Mouse (Mus musculus) hindbrain, embryonic 11.5 days (tissue): ENCODE results near the gene E4f1. TPM values are rescaled to one million over a fixed set of nuclear protein-coding genes. Genes with fewer than 3 reads are reported as not detected.

Experiments used
- ATAC-seq: fragments of 200-750 bp; cut with Nextera tagmentation; 2 replicates; pipeline ENCODE4 v1.8.0; 2017; ENCODE audit warnings: mild to moderate bottlenecking, moderate TSS enrichment, moderate library complexity; ENCODE audit not compliant: low FRiP score
- DNase-seq: peaks from one replicate; pipeline ENCODE4 v3.0.0-alpha.2; 2015; ENCODE audit warnings: low spot score
- H3K27ac ChIP-seq: fragments of 300-500 bp; sonication (generic); 2 replicates; pipeline ENCODE4 v1.5.1; 2014; ENCODE audit warnings: mild to moderate bottlenecking, low read depth, low read length
- H3K27me3 ChIP-seq: fragments of 300-500 bp; sonication (generic); 2 replicates; pipeline ENCODE4 v1.6.1; 2014; ENCODE audit warnings: mild to moderate bottlenecking, low read length, moderate library complexity, mixed read lengths; ENCODE audit not compliant: control insufficient read depth, insufficient read depth
- H3K36me3 ChIP-seq: fragments of 300-500 bp; sonication (generic); 2 replicates; pipeline ENCODE4 v1.6.1; 2014; ENCODE audit warnings: mild to moderate bottlenecking, low read length, moderate library complexity, mixed read lengths; ENCODE audit not compliant: control insufficient read depth, insufficient read depth
- H3K4me1 ChIP-seq: fragments of 300-500 bp; sonication (generic); replicated peaks from 2 replicates; pipeline ENCODE4 v1.6.1; 2014; ENCODE audit warnings: low read length, mixed read lengths; ENCODE audit not compliant: control insufficient read depth, insufficient read depth
- H3K4me2 ChIP-seq: fragments of 300-500 bp; sonication (generic); replicated peaks from 2 replicates; pipeline ENCODE4 v1.6.1; 2014; ENCODE audit warnings: mild to moderate bottlenecking, low read depth, low read length
- H3K4me3 ChIP-seq: fragments of 300-500 bp; sonication (generic); 2 replicates; pipeline ENCODE4 v1.5.1; 2014; ENCODE audit warnings: low read depth, low read length
- H3K9ac ChIP-seq: fragments of 300-500 bp; sonication (generic); 2 replicates; pipeline ENCODE4 v1.6.1; 2014; ENCODE audit warnings: low read depth, low read length
- H3K9me3 ChIP-seq: fragments of 300-500 bp; sonication (generic); 2 replicates; pipeline ENCODE4 v1.6.1; 2016; ENCODE audit warnings: low read length; ENCODE audit not compliant: control insufficient read depth
- WGBS: fragments of 180-500 bp; shearing (Covaris S2); extraction: QIAGEN DNeasy Blood & Tissue Kit; methylation state at CpG from one replicate; pipeline ENCODE4 v1.1.7; 2014; 5-methylcytosine and 5-hydroxymethylcytosine counted together
- polyA plus RNA-seq: library from polyadenylated mRNA; unstranded; fragments of >200 nt; fragmentation: Nextera tagmentation; extraction: Ambion mirVana; gene quantifications from 2 replicates; pipeline ENCODE4 v1.2.1, GENCODE M21; 2014

The E4f1 gene
- polyA plus RNA-seq, 1 experiment from 2014 or later, result 19.9 TPM

DNA sequence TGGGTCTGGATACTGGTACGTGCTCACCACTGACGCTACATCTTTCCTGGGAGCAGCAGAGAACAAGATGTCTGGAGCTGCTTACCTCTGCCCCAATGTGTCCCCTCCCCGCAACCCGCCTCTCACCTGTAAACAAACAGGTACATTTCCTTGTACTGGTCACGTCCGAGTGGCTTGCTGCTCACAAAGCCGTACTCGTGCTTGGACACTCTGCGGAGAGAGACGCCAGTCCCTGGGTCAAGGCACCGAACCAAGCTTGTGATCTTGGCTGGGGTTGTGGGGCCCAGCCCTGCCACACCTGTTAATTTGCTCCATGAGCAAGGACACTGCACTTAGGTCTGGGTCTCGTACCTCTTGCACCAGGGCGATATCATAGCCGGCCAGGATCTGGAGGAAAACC lies 28.0 kb downstream of the E4f1 start:
- Histone ChIP-seq H3K4me1 (no peaks in the 10 kb centered on the region), H3K27me3 (no peaks in the 10 kb centered on the region), H3K4me2 (no peak overlapping the region), H3K36me3 (peaks cover 16% of the 10 kb centered on the region; the same call in 1 of the 2 replicates), H3K9ac (no peak overlapping the region), H3K27ac (no peak overlapping the region), H3K4me3 (no peak overlapping the region), H3K9me3 (no peaks in the 10 kb centered on the region)
- 91% methylated on average over 14 of the region's 14 CpGs for WGBS
- no peak for ATAC-seq
- no peak for DNase-seq

DNA sequence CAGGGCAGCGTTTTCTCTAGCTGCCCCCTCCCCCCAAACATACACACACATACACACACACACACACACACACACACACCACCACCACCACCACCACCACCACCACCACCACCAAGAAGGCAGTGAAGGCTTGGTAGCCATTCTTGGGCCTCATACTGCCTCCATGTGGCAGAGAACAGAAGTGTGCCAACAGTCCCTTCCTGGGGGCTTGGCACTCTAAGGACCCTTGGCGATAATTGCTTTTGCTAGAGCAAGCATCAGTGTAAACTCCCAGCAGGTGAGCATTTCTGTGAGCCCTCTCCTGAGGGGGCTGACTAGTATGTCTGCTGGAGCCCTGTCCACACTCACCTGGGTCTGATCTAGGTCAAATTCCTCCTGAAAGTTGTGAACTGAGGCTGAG lies 29.0 kb downstream of the E4f1 start:
- peaks cover 7% of the 10 kb centered on the region; the same call in 1 of the 2 replicates for H3K36me3 ChIP-seq
- no peak overlapping the region for H3K4me3 ChIP-seq
- DNase-seq (peak; percentile 19), ATAC-seq (no peak)
- 37% methylated on average over 2 of the region's 2 CpGs for WGBS
- H3K4me2 ChIP-seq, result no peak overlapping the region
- H3K27me3 ChIP-seq, result no peaks in the 10 kb centered on the region
- no peaks in the 10 kb centered on the region for H3K4me1 ChIP-seq
- H3K27ac ChIP-seq, result no peak overlapping the region
- no peak overlapping the region for H3K9ac ChIP-seq
- no peaks in the 10 kb centered on the region for H3K9me3 ChIP-seq

- Histone ChIP-seq H3K36me3 (peaks cover 6% of the 10 kb centered on the region; the same call in 1 of the 2 replicates), H3K4me2 (no peak overlapping the region), H3K27me3 (no peaks in the 10 kb centered on the region), H3K4me1 (no peaks in the 10 kb centered on the region), H3K27ac (no peak overlapping the region), H3K9ac (no peak overlapping the region), H3K4me3 (no peak overlapping the region), H3K9me3 (no peaks in the 10 kb centered on the region)
- ATAC-seq (no peak), DNase-seq (no peak)
- 96% methylated on average over 8 of the region's 8 CpGs for WGBS
Measured at GRCm38 (mm10) chr17:24440377-24440776, 29.7 kb downstream of the E4f1 start.

- H3K27me3 ChIP-seq, result no peaks in the 10 kb centered on the region
- H3K9me3 ChIP-seq, result no peaks in the 10 kb centered on the region
- no peak overlapping the region for H3K4me3 ChIP-seq
- H3K9ac ChIP-seq, result no peak overlapping the region
- no peaks in the 10 kb centered on the region for H3K4me1 ChIP-seq
- peak; percentile 62 for DNase-seq
- WGBS, result 81% methylated on average over 5 of the region's 5 CpGs
- no peak overlapping the region for H3K27ac ChIP-seq
- H3K4me2 ChIP-seq, result no peak overlapping the region
- no peaks in the 10 kb centered on the region for H3K36me3 ChIP-seq
- ATAC-seq, result 0 out of 2 replicates have a peak, but pooled peaks have one; percentile 10
Measured at GRCm38 (mm10) chr17:24437016-24437415, 33.1 kb downstream of the E4f1 start.

DNA sequence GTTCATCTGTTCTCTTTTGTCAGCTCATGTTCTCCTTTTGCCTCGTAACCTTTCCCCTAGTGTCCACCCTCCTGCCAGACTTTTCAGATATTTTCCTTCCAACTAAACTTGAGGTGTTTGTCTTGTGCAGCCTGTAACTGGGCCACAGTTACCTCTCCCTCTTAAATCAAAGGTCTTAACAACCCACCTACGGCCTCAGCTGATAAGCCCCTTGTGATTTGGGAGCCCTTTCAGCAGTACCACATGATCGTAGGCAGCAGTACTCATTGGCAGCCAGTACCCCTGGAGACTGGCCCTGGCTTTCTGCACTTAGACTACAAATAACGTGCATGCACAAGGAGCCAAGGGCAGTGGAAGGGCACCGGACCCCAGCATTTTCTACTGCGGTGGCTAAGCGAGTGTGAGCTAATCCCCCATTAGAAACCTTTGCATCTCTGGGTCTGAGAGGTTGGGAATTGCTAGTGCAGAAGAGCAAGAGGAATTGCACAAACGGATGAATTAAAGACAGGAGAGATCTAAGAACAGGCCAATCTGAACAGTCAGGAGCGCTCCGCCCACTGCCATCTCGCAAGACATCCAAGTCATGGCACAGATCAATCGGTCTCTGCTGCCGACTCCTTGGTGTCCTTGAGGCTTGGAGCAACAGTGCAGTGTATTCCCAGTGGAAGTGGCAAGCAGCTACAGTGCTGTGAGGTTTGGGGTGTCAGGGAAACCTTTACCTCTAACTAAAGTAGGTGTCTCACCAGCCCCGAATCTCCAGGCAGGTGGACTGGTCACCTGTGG lies 40.7 kb downstream of the E4f1 start:
- H3K4me3 ChIP-seq, result no peak overlapping the region
- H3K27me3 ChIP-seq, result no peaks in the 10 kb centered on the region
- H3K36me3 ChIP-seq, result peaks cover 3% of the 10 kb centered on the region; the same call in 1 of the 2 replicates
- no peak overlapping the region for H3K4me2 ChIP-seq
- ATAC-seq (no peak), DNase-seq (no peak)
- H3K9ac ChIP-seq, result no peak overlapping the region
- H3K4me1 ChIP-seq, result no peaks in the 10 kb centered on the region
- H3K9me3 ChIP-seq, result no peaks in the 10 kb centered on the region
- H3K27ac ChIP-seq, result no peak overlapping the region
- WGBS, result 90% methylated on average over 14 of the region's 14 CpGs

GRCm38 (mm10) chr17:24427170-24427557 lies 42.9 kb downstream of the E4f1 start:
- Histone ChIP-seq H3K27ac (0 out of 2 replicates have a peak overlapping the region, but pooled peaks have one; percentile 2), H3K4me1 (no peaks in the 10 kb centered on the region), H3K9me3 (no peaks in the 10 kb centered on the region), H3K4me2 (peak overlapping the region; percentile 64), H3K9ac (peak overlapping the region; percentile 80), H3K4me3 (peak overlapping the region; percentile 60), H3K36me3 (peaks cover 10% of the 10 kb centered on the region), H3K27me3 (no peaks in the 10 kb centered on the region)
- peak; percentile 33 for DNase-seq
- 11% methylated on average over 8 of the region's 8 CpGs for WGBS
- ATAC-seq, result no peak

GRCm38 (mm10) chr17:24426471-24427169 lies 43.5 kb downstream of the E4f1 start, which contains the start of gene Eci1:
Gene Eci1 (plus strand): TSS chr17:24426641.
- peak within 1 kb of the TSS; percentile 76 for H3K27ac ChIP-seq
- ATAC-seq (peak; percentile 98), DNase-seq (peak; percentile 91)
- peak within 1 kb of the TSS; percentile 80 for H3K9ac ChIP-seq
- under 1% methylated on average over 47 of the region's 48 CpGs for WGBS
- H3K27me3 ChIP-seq, result no peaks in the 10 kb centered on the region
- no peaks in the 10 kb centered on the region for H3K4me1 ChIP-seq
- H3K9me3 ChIP-seq, result no peaks in the 10 kb centered on the region
- H3K36me3 ChIP-seq, result peaks cover 13% of the 10 kb centered on the region
- peak within 1 kb of the TSS; percentile 60 for H3K4me3 ChIP-seq
- peak within 1 kb of the TSS; percentile 64 for H3K4me2 ChIP-seq

- H3K4me2 ChIP-seq, result no peak overlapping the region
- no peak overlapping the region for H3K4me3 ChIP-seq
- H3K9me3 ChIP-seq, result no peaks in the 10 kb centered on the region
- H3K9ac ChIP-seq, result no peak overlapping the region
- 90% methylated on average over 7 of the region's 7 CpGs for WGBS
- peaks cover 20% of the 10 kb centered on the region for H3K36me3 ChIP-seq
- ATAC-seq, result no peak
- no peaks in the 10 kb centered on the region for H3K4me1 ChIP-seq
- H3K27me3 ChIP-seq, result no peaks in the 10 kb centered on the region
- no peak for DNase-seq
- H3K27ac ChIP-seq, result no peak overlapping the region
Measured at GRCm38 (mm10) chr17:24425905-24426304, 44.2 kb downstream of the E4f1 start.
